Mouse (Mus musculus) liver, embryonic 14.5 days (tissue): ENCODE measurements at regions not wholly inside any gene's neighbourhood (a gene's known extent, or its start where the extent isn't known, plus 50 kb on each side); places are given as distances from the start of the nearest gene placed in this dataset.
A peak's percentile ranks its signal among the peaks of the same experiment; 100 is the strongest.

Source experiments
- ATAC-seq: fragments of 200-750 bp; cut with Nextera tagmentation; 2 replicates; pipeline ENCODE4 v1.8.0; 2017; ENCODE audit warnings: moderate number of reproducible peaks, mild to moderate bottlenecking, moderate library complexity; ENCODE audit not compliant: insufficient read depth
- DNase-seq, 3 experiments: peaks; one replicate each; pipeline ENCODE4 v3.0.0-alpha.2; 2012 to 2013; ENCODE audit warnings: low read depth in 3 of 3, low spot score in 3 of 3
- H3K27ac ChIP-seq: fragments of 300-500 bp; sonication (generic); 2 replicates; pipeline ENCODE4 v1.5.1; 2014; ENCODE audit warnings: moderate library complexity, mild to moderate bottlenecking, control low read depth, inconsistent platforms
- H3K27me3 ChIP-seq: fragments of 300-500 bp; sonication (generic); 2 replicates; pipeline ENCODE4 v1.6.1; 2014; ENCODE audit warnings: mild to moderate bottlenecking, low read length, moderate library complexity; ENCODE audit not compliant: control insufficient read depth, insufficient read depth
- H3K36me3 ChIP-seq: fragments of 300-500 bp; sonication (generic); replicated peaks from 2 replicates; pipeline ENCODE4 v1.6.1; 2014; ENCODE audit warnings: low read depth; ENCODE audit not compliant: control insufficient read depth, insufficient read depth
- H3K4me1 ChIP-seq, 2 experiments: fragments of 200-500 bp in 1 of 2; fragments of 300-500 bp in 1 of 2; sonication (generic) in 1 of 2; replicated peaks; 2 replicates each; pipeline ENCODE4 v1.6.1; 2012 to 2014; ENCODE audit warnings: antibody characterized with exemption in 1 of 2, inconsistent platforms in 1 of 2, low read length in 1 of 2; ENCODE audit not compliant: control insufficient read depth in 2 of 2, insufficient read depth in 2 of 2
- H3K4me2 ChIP-seq: fragments of 300-500 bp; sonication (generic); 2 replicates; pipeline ENCODE4 v1.6.1; 2014; ENCODE audit warnings: low read depth, mild to moderate bottlenecking, control low read depth, moderate library complexity
- H3K4me3 ChIP-seq, 2 experiments: fragments of 200-500 bp in 1 of 2; fragments of 300-500 bp in 1 of 2; sonication (generic) in 1 of 2; 2 replicates each; pipeline ENCODE4 v1.5.1; 2012 to 2014; ENCODE audit warnings: low read depth in 2 of 2, low read length in 2 of 2, mild to moderate bottlenecking in 2 of 2, control low read depth in 1 of 2, inconsistent platforms in 1 of 2, moderate library complexity in 1 of 2; ENCODE audit not compliant: insufficient read depth in 1 of 2
- H3K9ac ChIP-seq: fragments of 300-500 bp; sonication (generic); replicated peaks from 2 replicates; pipeline ENCODE4 v1.6.1; 2014; ENCODE audit warnings: mild to moderate bottlenecking, control low read depth, moderate library complexity
- H3K9me3 ChIP-seq: fragments of 300-500 bp; sonication (generic); 2 replicates; pipeline ENCODE4 v1.6.1; 2016; ENCODE audit warnings: low read length, mixed read lengths; ENCODE audit not compliant: control insufficient read depth
- CTCF ChIP-seq: IDR thresholded peaks from 2 replicates; pipeline ENCODE4 v1.5.1; 2016; ENCODE audit warnings: antibody characterized with exemption, low read depth, control low read depth
- EP300 ChIP-seq: IDR thresholded peaks from 2 replicates; pipeline ENCODE4 v1.6.1; 2016; ENCODE audit warnings: antibody characterized with exemption, low read depth
- WGBS: fragments of 180-500 bp; shearing (Covaris S2); extraction: QIAGEN DNeasy Blood & Tissue Kit; methylation state at CpG from one replicate; pipeline ENCODE4 v1.1.7; 2014; ENCODE audit not compliant: insufficient replicate concordance; 5-methylcytosine and 5-hydroxymethylcytosine counted together

- Histone ChIP-seq H3K4me1 (no peaks in the 10 kb centered on the region), H3K9me3 (no peaks in the 10 kb centered on the region), H3K4me3 (no peak overlapping the region), H3K4me2 (no peak overlapping the region), H3K27ac (no peak overlapping the region), H3K9ac (no peak overlapping the region), H3K27me3 (no peaks in the 10 kb centered on the region), H3K36me3 (no peaks in the 10 kb centered on the region)
- TF ChIP-seq CTCF (no peak), EP300 (no peak)
- 71% methylated on average over 9 of the region's 9 CpGs for WGBS
- ATAC-seq (no peak), DNase-seq (no peak)
Observed at GRCm38 (mm10) chr6:82837246-82837645, 63.0 kb upstream of the Hk2 start.

- no peak overlapping the region for H3K27ac ChIP-seq
- DNase-seq: no peak
- H3K4me3 ChIP-seq: no peak overlapping the region
- TF ChIP-seq EP300: no peak
- no peak for TF ChIP-seq CTCF
- no peaks in the 10 kb centered on the region for H3K4me1 ChIP-seq
- H3K36me3 ChIP-seq: no peaks in the 10 kb centered on the region
- no peak for ATAC-seq
- no peaks in the 10 kb centered on the region for H3K27me3 ChIP-seq
- H3K4me2 ChIP-seq: no peak overlapping the region
- H3K9ac ChIP-seq: no peak overlapping the region
- WGBS: 47% methylated on average over 11 of the region's 11 CpGs
- H3K9me3 ChIP-seq: no peaks in the 10 kb centered on the region
Observed at GRCm38 (mm10) chr6:82835222-82836064, 61.2 kb upstream of the Hk2 start.

GRCm38 (mm10) chr6:82833867-82834266 is 59.6 kb upstream of the Hk2 start:
- H3K4me1 ChIP-seq: no peaks in the 10 kb centered on the region
- no peak overlapping the region for H3K27ac ChIP-seq
- no peaks in the 10 kb centered on the region for H3K9me3 ChIP-seq
- no peak overlapping the region for H3K4me2 ChIP-seq
- ATAC-seq: no peak
- H3K36me3 ChIP-seq: no peaks in the 10 kb centered on the region
- no peak overlapping the region for H3K9ac ChIP-seq
- TF ChIP-seq CTCF (no peak), EP300 (no peak)
- no peak for DNase-seq
- no peaks in the 10 kb centered on the region for H3K27me3 ChIP-seq
- no peak overlapping the region for H3K4me3 ChIP-seq
- 77% methylated on average over 6 of the region's 6 CpGs for WGBS

- TF ChIP-seq EP300 (no peak), CTCF (no peak)
- Histone ChIP-seq H3K9ac (no peak overlapping the region), H3K27ac (no peak overlapping the region), H3K4me2 (no peak overlapping the region), H3K9me3 (no peaks in the 10 kb centered on the region), H3K27me3 (no peaks in the 10 kb centered on the region), H3K36me3 (no peaks in the 10 kb centered on the region), H3K4me3 (no peak overlapping the region), H3K4me1 (no peaks in the 10 kb centered on the region)
- 20% methylated on average over 1 of the region's 1 CpGs for WGBS
- ATAC-seq (no peak), DNase-seq (no peak)
Observed at GRCm38 (mm10) chr6:82831211-82831610, 57.0 kb upstream of the Hk2 start.

GRCm38 (mm10) chr6:82824684-82825083 is 50.4 kb upstream of the Hk2 start:
- H3K27me3 ChIP-seq: no peaks in the 10 kb centered on the region
- no peak overlapping the region for H3K9ac ChIP-seq
- H3K27ac ChIP-seq: no peak overlapping the region
- H3K36me3 ChIP-seq: no peaks in the 10 kb centered on the region
- H3K4me1 ChIP-seq: peaks cover 5 to 30% of the 10 kb centered on the region in 2 experiments; a peak in 3 of 4 replicates
- peak; percentile 73 for ATAC-seq
- no peaks in the 10 kb centered on the region for H3K9me3 ChIP-seq
- 22% methylated on average over 3 of the region's 3 CpGs for WGBS
- peak; percentile 60 for TF ChIP-seq EP300
- no peak for TF ChIP-seq CTCF
- H3K4me3 ChIP-seq: no peak overlapping the region
- peak; percentile 19 to 39 (median 20) for DNase-seq
- peak overlapping the region; percentile 25; the same call in 1 of the 2 replicates for H3K4me2 ChIP-seq
